Mouse (Mus musculus) small intestine, adult 2 months (tissue): ENCODE results near the gene Fancd2.

Source experiments
- CTCF ChIP-seq: fragments of 200-500 bp; IDR thresholded peaks from 2 replicates; pipeline ENCODE4 v1.5.1; 2012; ENCODE audit warnings: low read depth, mild to moderate bottlenecking, control low read depth, inconsistent platforms, low read length, moderate library complexity, mixed read lengths; ENCODE audit not compliant: insufficient replicate concordance, insufficient read length; ENCODE audit errors: extremely low read depth
- POLR2A ChIP-seq: fragments of 200-500 bp; IDR thresholded peaks from 2 replicates; pipeline ENCODE4 v1.6.1; 2012; ENCODE audit warnings: low read depth, mild to moderate bottlenecking, control low read depth, inconsistent platforms, low read length, moderate library complexity

DNA sequence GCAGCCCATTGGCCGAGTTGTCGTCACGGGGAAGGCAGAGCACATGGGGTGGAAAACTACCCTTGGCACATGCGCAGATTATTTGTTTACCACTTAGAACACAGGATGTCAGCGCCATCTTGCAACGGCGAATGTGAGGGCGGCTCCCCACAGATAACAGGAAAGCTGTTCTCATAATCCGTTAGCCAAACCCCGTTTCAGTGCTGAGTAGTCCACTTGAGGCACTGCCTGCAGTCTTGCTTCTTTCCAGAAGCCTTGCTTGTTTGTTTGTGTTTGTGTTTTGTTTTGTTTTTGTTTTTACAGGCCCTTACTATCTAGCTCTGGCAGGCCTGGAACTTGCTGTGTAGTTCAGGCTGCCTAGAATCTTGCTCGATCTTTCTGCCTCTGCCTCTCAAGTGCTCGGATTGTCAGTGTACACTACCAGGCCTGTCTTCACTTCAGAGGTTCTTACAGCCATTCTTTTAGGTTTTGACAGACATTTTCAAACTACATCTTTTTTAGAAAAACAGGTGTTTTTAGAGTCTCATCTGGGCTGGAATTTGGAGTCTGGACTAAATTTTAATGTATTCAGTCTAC lies 12.5 kb downstream of the Fancd2 start:
- TF ChIP-seq CTCF (no peak), POLR2A (no peak)
